Mouse (Mus musculus): ENCODE data around the gene Raet1e. TPM values are rescaled to one million over a fixed set of nuclear protein-coding genes. Genes with fewer than 3 reads are reported as not detected.

Raet1e gene
- polyA plus RNA-seq, 1 experiment = 1.5 TPM

Other genes starting within 250 kb of the Raet1e start
- gene 4930444G20Rik, start 90.5 kb upstream of the Raet1e start, polyA plus RNA-seq (2012; rRNA removed) = not detected in 2 replicates
- gene E030030I06Rik, start 9.3 kb upstream of the Raet1e start, polyA plus RNA-seq (2012; rRNA removed) = 7.0 and 8.7 TPM in 2 replicates
- gene H60b, start within 50 bp of the Raet1e start, polyA plus RNA-seq (2012; rRNA removed) = not detected in 2 replicates
- gene Raet1d, start 202.0 kb downstream of the Raet1e start, polyA plus RNA-seq (2012; rRNA removed) = 0.06 TPM in 1 of 2 replicates, not detected in the other

Data from large intestine, adult 2 months (tissue).